In genomic region chr17:8631701-8632100, GRCm38 (mm10) we compare ENCODE assay signal across 18 mouse cellular contexts.
"Had no signal": no experiment of that assay in that cellular context is flagged by ENCODE, and none has a peak within 500 bp of the region (broad histone marks: within the 10 kb centered on the region; RNA-seq: fewer than 3 reads in every experiment).

No protein-coding gene starts in this region.

- H3K27me3 ChIP-seq: neural tube, embryonic 15.5 days had no signal

- H3K4me2 ChIP-seq: liver, embryonic 12.5 days; lung, embryonic 14.5 days; midbrain, embryonic 12.5 days; neural tube, embryonic 13.5 days; neural tube, embryonic 15.5 days had no signal

- H3K36me3 ChIP-seq: liver, embryonic 12.5 days; midbrain, embryonic 12.5 days; neural tube, embryonic 13.5 days; neural tube, embryonic 15.5 days had no signal

- H3K27ac ChIP-seq: liver, embryonic 12.5 days; liver, embryonic 14.5 days; midbrain, embryonic 12.5 days; neural tube, embryonic 13.5 days; neural tube, embryonic 15.5 days had no signal

- DNase-seq: lung, adult 18-20 months; lung, embryonic 14.5 days; lung, postnatal 10 days; lung, postnatal 4 days; midbrain, embryonic 14.5 days; right cerebral cortex, adult 18-20 months; right cerebral cortex, postnatal 25 days; right cerebral cortex, postnatal 4 days; spleen, adult 18-20 months; thymus, adult 2 months; thymus, postnatal 25 days; thymus, postnatal 4 days had no signal

- H3K4me3 ChIP-seq: liver, embryonic 12.5 days; midbrain, embryonic 12.5 days; myocyte; neural tube, embryonic 13.5 days; neural tube, embryonic 15.5 days had no signal

- ATAC-seq: liver, embryonic 12.5 days had no signal

- H3K4me1 ChIP-seq: liver, embryonic 12.5 days had no signal

- H3K9ac ChIP-seq: liver, embryonic 12.5 days; liver, embryonic 14.5 days; lung, embryonic 14.5 days; midbrain, embryonic 12.5 days; neural tube, embryonic 13.5 days; neural tube, embryonic 15.5 days had no signal

- H3K9me3 ChIP-seq: liver, embryonic 12.5 days; midbrain, embryonic 12.5 days; neural tube, embryonic 13.5 days; neural tube, embryonic 15.5 days had no signal
